Mouse (Mus musculus) heart, postnatal 0 days (tissue): ENCODE results near the gene Pigt.

Source experiments
- CTCF ChIP-seq: IDR thresholded peaks from 2 replicates; pipeline ENCODE4 v1.5.1; 2016; ENCODE audit warnings: antibody characterized with exemption, control low read depth, low read depth
- EP300 ChIP-seq: IDR thresholded peaks from 2 replicates; pipeline ENCODE4 v1.6.1; 2016; ENCODE audit warnings: antibody characterized with exemption, low read depth

DNA sequence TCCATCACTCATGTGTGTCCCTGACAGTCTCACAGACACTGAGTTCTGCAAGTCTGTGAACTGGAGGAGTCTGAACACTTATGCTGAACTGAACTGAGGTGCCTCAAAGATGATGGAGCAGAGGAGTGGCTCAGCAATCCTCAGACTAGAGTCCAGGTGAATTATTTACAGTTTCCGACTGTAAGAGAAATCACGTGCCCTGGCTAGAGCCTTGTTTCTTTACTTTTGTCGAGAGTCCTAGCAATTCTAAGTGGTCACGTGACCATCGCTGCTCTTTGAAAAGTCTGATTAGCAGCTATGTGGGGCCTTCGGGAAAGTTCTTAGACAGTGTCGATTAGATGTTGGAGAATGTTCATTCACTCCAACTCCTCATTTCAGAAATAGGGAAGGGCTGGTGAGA lies 39.4 kb upstream of the Pigt start:
- TF ChIP-seq CTCF (no peak), EP300 (no peak)
